Mouse (Mus musculus): Measurements from ENCODE around the gene Olfr1252.

Gene Olfr1252

DNA sequence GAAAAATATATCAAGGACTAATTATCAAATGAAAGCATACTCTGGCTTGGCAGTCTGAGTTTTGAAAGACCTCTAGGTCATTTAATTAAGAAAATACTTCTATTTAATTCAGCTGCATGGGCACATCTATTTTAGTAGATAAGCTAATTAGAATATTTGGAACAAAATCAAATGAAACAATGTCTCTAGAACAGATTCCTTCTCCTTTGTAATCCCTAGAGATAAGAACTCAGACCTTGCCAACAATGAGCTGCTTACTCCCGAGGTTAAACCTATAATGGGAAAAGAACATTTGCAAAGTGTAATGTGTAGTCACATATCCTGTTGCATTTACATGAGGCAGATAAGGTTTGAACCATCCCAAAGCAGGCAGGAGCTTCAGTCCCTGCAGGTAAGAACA, at the start of gene Olfr1252:
TSS of gene Olfr1252 (minus strand) at position 101 of the 400 bp plus-strand sequence.
- DNase-seq (ENCODE audit: low read depth): no peak

DNA sequence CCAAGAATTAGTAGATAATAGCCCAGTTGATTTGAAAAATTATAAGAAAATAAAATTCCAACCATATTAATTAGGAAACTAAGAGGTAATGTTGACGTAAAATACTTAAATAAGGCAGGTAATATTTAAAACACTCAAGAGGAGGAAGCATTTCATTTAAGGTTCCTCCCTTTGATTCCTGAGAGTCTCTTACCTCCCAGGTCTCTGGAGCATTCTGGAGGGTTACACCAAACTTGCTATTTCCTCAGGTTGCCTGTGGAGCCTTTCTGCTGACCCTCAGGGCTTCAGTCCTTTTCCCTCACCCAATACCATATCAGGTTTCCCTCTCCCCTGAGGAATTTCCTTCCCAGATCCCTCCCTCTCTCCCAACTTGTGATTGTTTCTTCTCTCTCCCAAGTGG, 32.2 kb upstream of the Olfr1252 start, which contains the start of gene Olfr1253:
TSS of gene Olfr1253 (minus strand) at position 101 of the 400 bp plus-strand sequence.
- no peak for DNase-seq (ENCODE audit: low read depth)

DNA sequence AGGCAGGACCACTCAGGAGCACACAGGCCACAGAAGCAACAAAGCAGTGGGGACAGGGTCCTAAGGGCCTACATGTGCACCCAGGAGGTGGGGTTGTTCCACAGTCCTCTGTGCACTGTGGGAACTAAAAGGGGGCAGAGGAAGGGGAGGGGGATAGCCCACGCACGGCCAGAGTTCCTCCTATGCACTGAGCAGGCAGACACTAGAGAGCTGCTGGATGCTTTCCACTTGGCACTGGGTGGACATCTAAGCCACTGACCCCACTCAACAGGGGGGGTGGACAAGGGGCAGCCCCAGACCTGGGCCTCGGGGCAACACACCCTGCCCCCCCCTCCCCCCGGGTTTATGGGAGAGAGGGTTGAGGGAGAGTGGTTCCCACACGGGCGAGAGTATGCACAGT, 32.8 kb downstream of the Olfr1252 start:
- DNase-seq (ENCODE audit: low read depth): no peak

DNA sequence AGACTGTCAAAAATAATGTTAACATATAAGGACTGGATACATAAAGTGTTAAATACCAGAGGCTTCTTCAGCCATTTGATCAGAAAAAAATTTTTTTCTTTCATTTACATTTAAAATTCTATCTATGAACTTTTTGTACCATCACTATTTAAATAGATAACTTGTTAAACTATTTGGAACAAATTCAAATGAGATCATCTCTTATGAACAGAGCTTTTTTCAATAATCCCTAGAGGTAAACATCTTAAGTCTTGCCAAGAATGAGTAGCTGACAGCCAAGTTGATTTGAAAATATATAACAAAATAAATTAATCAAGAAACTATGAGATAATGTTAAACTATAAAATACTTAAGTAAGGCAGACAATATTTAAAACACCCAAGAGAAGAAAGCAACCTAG, 53.0 kb downstream of the Olfr1252 start, which contains the start of gene Olfr1251:
TSS of gene Olfr1251 (minus strand) at position 101 of the 400 bp plus-strand sequence.
- no peak for DNase-seq (ENCODE audit: low read depth)
